Mouse (Mus musculus): ENCODE measurements at regions not wholly inside any gene's neighbourhood (a gene's known extent, or its start where the extent isn't known, plus 50 kb on each side); places are given as distances from the start of the nearest gene placed in this dataset.

- TF ChIP-seq MAFK (IDR thresholded peaks at IDR 0.05; ENCODE audit: insufficient read depth, low read depth, low read length) (no peak), ZNF384 (IDR thresholded peaks at IDR 0.05; ENCODE audit: low read depth, low read length) (no peak), ZC3H11A (IDR thresholded peaks at IDR 0.05; ENCODE audit: borderline replicate concordance, low read depth, low read length) (no peak), CHD2 (IDR thresholded peaks at IDR 0.05; ENCODE audit: low read depth, low read length) (no peak)
Observed at GRCm38 (mm10) chr4:82120796-82121195, 584.8 kb downstream of the Nfib start.
